Mouse (Mus musculus) midbrain, postnatal 0 days (tissue): ENCODE measurements at regions not wholly inside any gene's neighbourhood (a gene's known extent, or its start where the extent isn't known, plus 50 kb on each side); places are given as distances from the start of the nearest gene placed in this dataset.
"Not testable (repeated sequence)": the region's sequence is repeated elsewhere in the genome, so short reads cannot be mapped to it uniquely, and the experiment has no call there.

Source experiments
- ATAC-seq: fragments of 200-750 bp; cut with Nextera tagmentation; 2 replicates; pipeline ENCODE4 v1.8.0; 2017; ENCODE audit warnings: moderate number of reproducible peaks, mild to moderate bottlenecking, moderate TSS enrichment, moderate library complexity; ENCODE audit not compliant: low FRiP score
- DNase-seq: peaks from one replicate; pipeline ENCODE4 v3.0.0-alpha.2; 2015; ENCODE audit warnings: low spot score
- H3K27ac ChIP-seq: fragments of 300-500 bp; sonication (generic); 2 replicates; pipeline ENCODE4 v1.5.1; 2014; ENCODE audit warnings: low read depth, mild to moderate bottlenecking, low read length, mixed read lengths
- H3K27me3 ChIP-seq: fragments of 300-500 bp; sonication (generic); 2 replicates; pipeline ENCODE4 v1.6.1; 2014; ENCODE audit warnings: low read length, control low read depth, mixed read lengths; ENCODE audit not compliant: insufficient read depth
- H3K36me3 ChIP-seq: fragments of 300-500 bp; sonication (generic); 2 replicates; pipeline ENCODE4 v1.6.1; 2014; ENCODE audit warnings: low read length, control low read depth, mixed read lengths; ENCODE audit not compliant: insufficient read depth
- H3K4me1 ChIP-seq: fragments of 300-500 bp; sonication (generic); 2 replicates; pipeline ENCODE4 v1.6.1; 2014; ENCODE audit warnings: mild to moderate bottlenecking, control low read depth, antibody characterized with exemption, low read length, mixed read lengths; ENCODE audit not compliant: insufficient read depth
- H3K4me2 ChIP-seq: fragments of 300-500 bp; sonication (generic); 2 replicates; pipeline ENCODE4 v1.6.1; 2014; ENCODE audit warnings: low read depth, mild to moderate bottlenecking, low read length, mixed read lengths; ENCODE audit not compliant: poor library complexity, severe bottlenecking
- H3K4me3 ChIP-seq: fragments of 300-500 bp; sonication (generic); 2 replicates; pipeline ENCODE4 v1.5.1; 2014; ENCODE audit warnings: low read depth, mild to moderate bottlenecking, low read length, moderate library complexity
- H3K9ac ChIP-seq: fragments of 300-500 bp; sonication (generic); replicated peaks from 2 replicates; pipeline ENCODE4 v1.6.1; 2014; ENCODE audit warnings: mild to moderate bottlenecking, low read length, moderate library complexity, mixed read lengths; ENCODE audit not compliant: poor library complexity, severe bottlenecking
- H3K9me3 ChIP-seq: fragments of 300-500 bp; sonication (generic); 2 replicates; pipeline ENCODE4 v1.6.1; 2016; ENCODE audit warnings: low read length, control low read depth
- CTCF ChIP-seq: IDR thresholded peaks from 2 replicates; pipeline ENCODE4 v1.5.1; 2016; ENCODE audit warnings: antibody characterized with exemption, mild to moderate bottlenecking
- WGBS: fragments of 180-500 bp; shearing (Covaris S2); extraction: QIAGEN DNeasy Blood & Tissue Kit; methylation state at CpG from one replicate; pipeline ENCODE4 v1.1.7; 2014; 5-methylcytosine and 5-hydroxymethylcytosine counted together

DNA sequence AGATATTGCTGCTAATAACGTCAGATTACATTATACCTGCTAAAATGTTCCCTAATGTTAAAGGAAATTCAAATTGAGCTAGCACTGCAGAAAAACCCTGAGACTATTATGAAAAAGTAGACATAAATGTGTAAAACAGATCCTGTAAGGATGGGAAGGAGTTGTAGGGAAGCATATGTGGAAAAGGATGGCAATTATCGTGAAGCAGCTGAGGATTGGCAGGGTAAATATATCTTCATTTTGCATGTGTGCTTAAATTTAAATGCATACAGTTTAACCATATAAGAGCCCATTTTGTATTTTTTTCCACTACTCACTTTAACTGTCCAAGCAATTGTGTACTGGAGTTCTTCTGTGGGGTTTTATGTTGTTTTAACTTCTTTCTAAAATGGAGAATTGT, 1751.9 kb downstream of the Cntnap5b start:
- Histone ChIP-seq H3K4me2 (no peak overlapping the region), H3K36me3 (no peaks in the 10 kb centered on the region), H3K27ac (no peak overlapping the region), H3K9me3 (no peaks in the 10 kb centered on the region), H3K4me3 (no peak overlapping the region), H3K9ac (no peak overlapping the region), H3K27me3 (no peaks in the 10 kb centered on the region), H3K4me1 (no peaks in the 10 kb centered on the region)
- no peak for TF ChIP-seq CTCF
- 93% methylated on average over 2 of the region's 2 CpGs for WGBS
- DNase-seq (no peak), ATAC-seq (no peak)

DNA sequence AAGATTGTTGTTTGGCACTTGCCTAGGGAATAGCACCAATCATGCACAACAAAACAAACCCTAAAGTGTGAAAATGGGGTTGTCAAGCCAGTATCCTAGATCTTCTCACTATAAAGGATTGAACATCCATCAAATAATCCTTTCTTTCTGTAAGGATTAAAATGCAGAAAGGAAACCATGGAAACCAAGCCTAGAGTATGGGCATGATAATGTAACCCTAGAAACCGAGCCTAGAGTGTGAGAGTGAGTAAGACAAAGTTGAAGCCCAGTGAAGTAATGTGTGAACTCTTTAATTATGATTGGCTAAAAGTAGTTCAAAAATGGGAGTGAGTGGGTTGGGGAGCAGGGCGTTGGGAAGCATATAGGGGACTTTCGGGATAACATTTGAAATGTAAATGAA, 1757.4 kb downstream of the Cntnap5b start:
- Histone ChIP-seq H3K36me3 (no peaks in the 10 kb centered on the region), H3K4me2 (no peak overlapping the region), H3K4me3 (no peak overlapping the region), H3K27me3 (no peaks in the 10 kb centered on the region), H3K9ac (no peak overlapping the region), H3K4me1 (no peaks in the 10 kb centered on the region), H3K27ac (no peak overlapping the region), H3K9me3 (no peaks in the 10 kb centered on the region)
- ATAC-seq (no peak), DNase-seq (no peak)
- TF ChIP-seq CTCF: no peak
- WGBS: 46% methylated on average over 3 of the region's 3 CpGs

DNA sequence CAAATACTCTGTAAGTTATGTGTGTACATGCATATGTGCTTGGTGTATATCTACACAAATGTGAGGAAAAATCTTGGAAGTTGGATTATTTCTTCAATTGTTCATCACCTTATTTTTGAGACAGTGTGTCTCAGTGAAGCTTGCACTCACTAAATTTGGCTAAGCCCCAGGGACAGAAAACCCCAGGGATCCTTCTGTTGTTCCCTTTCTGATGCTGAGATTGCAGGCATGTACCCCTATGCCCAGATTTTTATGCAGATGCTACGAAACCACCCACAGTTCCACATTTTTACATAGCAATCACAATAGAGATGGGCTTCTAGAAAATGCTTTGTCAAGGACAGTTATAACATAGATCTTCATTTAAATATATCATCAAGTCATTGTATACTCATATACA, 1799.7 kb downstream of the Cntnap5b start:
- Histone ChIP-seq H3K27me3 (no peaks in the 10 kb centered on the region), H3K27ac (no peak overlapping the region), H3K4me3 (no peak overlapping the region), H3K9ac (no peak overlapping the region), H3K36me3 (no peaks in the 10 kb centered on the region), H3K4me2 (no peak overlapping the region), H3K9me3 (no peaks in the 10 kb centered on the region), H3K4me1 (no peaks in the 10 kb centered on the region)
- DNase-seq (no peak), ATAC-seq (no peak)
- TF ChIP-seq CTCF: no peak
- 88% methylated on average over 1 of the region's 1 CpGs for WGBS

DNA sequence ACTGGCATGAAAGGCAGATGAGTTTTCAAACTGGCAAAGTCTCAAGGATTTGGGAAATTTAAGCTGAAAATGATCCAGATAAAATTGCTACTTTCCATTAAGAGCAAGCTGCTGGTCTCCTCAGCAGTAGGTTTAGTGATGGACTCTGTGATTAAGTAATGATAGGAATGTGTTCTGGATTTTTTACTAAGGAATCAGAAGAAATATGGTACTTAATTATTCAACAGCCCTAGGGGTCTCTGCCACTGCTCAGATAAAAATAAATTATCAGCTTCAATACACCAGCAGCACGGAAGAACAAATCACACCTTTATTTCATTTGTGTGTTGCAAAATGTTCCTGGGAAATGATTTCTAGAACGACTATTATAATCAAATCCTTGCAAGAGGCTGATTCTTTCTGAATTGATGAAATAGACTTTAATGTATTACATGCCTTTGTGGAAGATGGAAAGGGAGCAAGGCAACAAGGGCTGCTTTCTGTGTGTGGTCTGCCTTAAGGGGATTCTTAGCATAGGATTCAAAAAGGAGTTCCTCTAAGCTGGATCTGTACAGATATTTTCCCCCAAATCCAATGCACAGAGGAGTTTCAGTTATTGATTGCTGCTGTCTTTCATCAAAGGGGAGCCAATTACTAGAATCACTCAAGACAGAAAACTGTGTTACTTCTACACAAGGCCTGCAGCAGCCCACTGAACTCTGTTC, 1812.9 kb downstream of the Cntnap5b start:
- Histone ChIP-seq H3K27ac (no peak overlapping the region), H3K9me3 (no peaks in the 10 kb centered on the region), H3K9ac (no peak overlapping the region), H3K27me3 (no peaks in the 10 kb centered on the region), H3K36me3 (no peaks in the 10 kb centered on the region), H3K4me1 (no peaks in the 10 kb centered on the region), H3K4me3 (no peak overlapping the region), H3K4me2 (no peak overlapping the region)
- ATAC-seq (no peak), DNase-seq (peak; percentile 14)
- WGBS: 16% methylated on average over 2 of the region's 2 CpGs
- TF ChIP-seq CTCF: no peak

DNA sequence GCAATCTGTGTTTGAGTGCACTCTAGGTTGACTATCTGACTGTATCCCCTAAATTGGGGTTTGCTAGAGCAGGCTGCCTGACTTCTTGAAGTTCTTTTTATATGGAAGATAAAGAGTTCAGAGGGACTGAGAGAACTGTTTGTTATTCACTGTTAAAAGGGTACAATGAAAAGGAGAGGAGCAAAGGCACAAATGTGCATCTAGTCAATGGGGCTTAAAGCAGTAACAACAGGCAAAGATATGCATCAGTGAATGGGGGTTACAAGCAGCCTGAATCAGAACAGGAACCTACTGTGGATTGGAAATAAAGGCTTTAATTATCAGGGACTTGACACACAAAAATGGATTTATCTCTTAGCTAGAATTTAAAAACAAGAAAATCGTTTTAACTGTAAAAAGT, 1855.9 kb downstream of the Cntnap5b start:
- no peak for TF ChIP-seq CTCF
- 9% methylated on average over 1 of the region's 1 CpGs for WGBS
- no peak overlapping the region for H3K27ac ChIP-seq
- ATAC-seq (no peak), DNase-seq (no peak)
- H3K9ac ChIP-seq: no peak overlapping the region
- H3K36me3 ChIP-seq: no peaks in the 10 kb centered on the region
- H3K9me3 ChIP-seq: no peaks in the 10 kb centered on the region
- H3K27me3 ChIP-seq: no peaks in the 10 kb centered on the region
- H3K4me2 ChIP-seq: no peak overlapping the region
- no peak overlapping the region for H3K4me3 ChIP-seq
- H3K4me1 ChIP-seq: no peaks in the 10 kb centered on the region

DNA sequence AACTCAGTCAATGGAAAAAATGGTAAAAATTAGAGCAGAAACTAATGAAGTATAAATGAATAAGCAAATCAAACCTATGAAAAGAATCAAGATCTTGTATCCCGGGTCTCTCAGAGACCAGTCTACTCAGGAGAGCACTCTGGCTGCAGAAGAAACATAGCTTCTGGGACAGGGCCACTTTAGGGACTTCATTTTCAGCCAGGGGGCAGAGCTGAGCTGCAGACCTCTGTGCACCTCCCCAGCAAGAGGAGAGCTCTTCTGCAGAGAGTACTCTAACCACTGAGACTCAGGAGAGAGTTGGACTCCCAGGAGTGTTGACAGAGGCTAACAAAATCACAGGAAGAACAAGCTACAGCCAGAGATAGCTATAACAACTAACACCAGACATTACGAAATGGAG, 1856.4 kb downstream of the Cntnap5b start:
- H3K36me3 ChIP-seq: no peaks in the 10 kb centered on the region
- no peak overlapping the region for H3K4me3 ChIP-seq
- TF ChIP-seq CTCF: no peak
- ATAC-seq (no peak), DNase-seq (no peak)
- H3K27me3 ChIP-seq: no peaks in the 10 kb centered on the region
- WGBS: 64% methylated on average over 2 of the region's 2 CpGs
- no peak overlapping the region for H3K27ac ChIP-seq
- H3K4me2 ChIP-seq: no peak overlapping the region
- H3K9me3 ChIP-seq: no peaks in the 10 kb centered on the region
- H3K9ac ChIP-seq: no peak overlapping the region
- H3K4me1 ChIP-seq: no peaks in the 10 kb centered on the region

DNA sequence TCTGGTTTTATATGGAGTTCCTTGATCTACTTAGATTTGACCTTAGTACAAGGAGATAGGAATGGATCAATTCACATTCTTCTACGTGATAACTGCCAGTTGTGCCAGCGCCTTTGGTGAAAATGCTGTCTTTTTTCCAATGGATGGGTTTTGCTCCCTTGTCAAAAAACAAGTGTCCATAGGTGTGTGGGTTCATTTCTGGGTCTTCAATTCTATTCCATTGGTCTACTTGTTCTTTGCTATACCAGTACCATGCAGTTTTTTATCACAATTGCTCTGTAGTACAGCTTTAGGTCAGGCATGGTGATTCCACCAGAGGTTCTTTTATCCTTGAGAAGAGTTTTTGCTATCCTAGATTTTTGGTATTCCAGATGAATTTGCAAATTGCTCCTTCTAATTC, 1891.7 kb downstream of the Cntnap5b start:
- H3K4me1 ChIP-seq, H3K4me3 ChIP-seq: not testable (repeated sequence)
- 84% methylated on average over 2 of the region's 2 CpGs for WGBS

More for the DNA sequence above, 1891.7 kb downstream of the Cntnap5b start:
- ATAC-seq, H3K27ac ChIP-seq, H3K4me2 ChIP-seq, DNase-seq, H3K27me3 ChIP-seq, H3K9ac ChIP-seq, H3K9me3 ChIP-seq, H3K36me3 ChIP-seq: not testable (repeated sequence)
